ENCODE assay signal across 8 mouse cellular contexts in genomic region chr10:88304302-88304701, GRCm38 (mm10).
DNase-seq lines count a peak whose midpoint lies in the region; ATAC-seq and TF ChIP-seq lines count a peak whose summit lies in the region.

No protein-coding gene starts in this region.

- H3K9ac ChIP-seq in forebrain, postnatal 0 days: no peak overlapping the region
- no peak overlapping the region for H3K9ac ChIP-seq in hindbrain, embryonic 13.5 days

- peak; percentile 71 for ATAC-seq in forebrain, postnatal 0 days
- 0 out of 2 replicates have a peak, but pooled peaks have one; percentile 68 for ATAC-seq in hindbrain, embryonic 13.5 days (ENCODE audit: low FRiP score)

- no peaks in the 10 kb centered on the region for H3K27me3 ChIP-seq in forebrain, postnatal 0 days (ENCODE audit: insufficient read depth, low read length)
- no peaks in the 10 kb centered on the region for H3K27me3 ChIP-seq in hindbrain, embryonic 13.5 days

- H3K27ac ChIP-seq in forebrain, postnatal 0 days (ENCODE audit: low read depth, low read length): no peak overlapping the region
- H3K27ac ChIP-seq in hindbrain, embryonic 13.5 days: no peak overlapping the region

- no peak overlapping the region for H3K4me3 ChIP-seq in forebrain, postnatal 0 days (ENCODE audit: low read depth, low read length)
- no peak overlapping the region for H3K4me3 ChIP-seq in hindbrain, embryonic 13.5 days

- WGBS in forebrain, postnatal 0 days: 11% methylated on average over 4 of the region's 4 CpGs
- WGBS in hindbrain, embryonic 13.5 days: 13% methylated on average over 4 of the region's 4 CpGs

- H3K4me1 ChIP-seq in forebrain, postnatal 0 days (ENCODE audit: insufficient read depth): no peaks in the 10 kb centered on the region
- no peaks in the 10 kb centered on the region for H3K4me1 ChIP-seq in hindbrain, embryonic 13.5 days (replicated peaks)

- H3K9me3 ChIP-seq in forebrain, postnatal 0 days (ENCODE audit: low read length): no peaks in the 10 kb centered on the region
- no peaks in the 10 kb centered on the region; the same call in 1 of the 2 replicates for H3K9me3 ChIP-seq in hindbrain, embryonic 13.5 days

- H3K4me2 ChIP-seq in forebrain, postnatal 0 days (ENCODE audit: low read depth): no peak overlapping the region
- H3K4me2 ChIP-seq in hindbrain, embryonic 13.5 days: no peak overlapping the region

- peak; percentile 69 for TF ChIP-seq CTCF in forebrain, postnatal 0 days (IDR thresholded peaks at IDR 0.05; ENCODE audit: low read depth)

- no peaks in the 10 kb centered on the region for H3K36me3 ChIP-seq in forebrain, postnatal 0 days (ENCODE audit: insufficient read depth)
- H3K36me3 ChIP-seq in hindbrain, embryonic 13.5 days: no peaks in the 10 kb centered on the region

- DNase-seq in Muller cell, postnatal 12 days (ENCODE audit: inconsistent ontology term): peak; percentile 52
- peak; percentile 34 for DNase-seq in c-Kit-positive CD71-positive TER-119-negative erythroid progenitor cells, embryonic 14.5 days (ENCODE audit: low read depth)
- DNase-seq in forebrain, postnatal 0 days: peak; percentile 72
- peak; percentile 80 to 84 for DNase-seq in layer of hippocampus, postnatal 10 days (ENCODE audit: low spot score in 2 of 2)
- DNase-seq in lung, postnatal 36 days: peak; percentile 90
- DNase-seq in right cerebral cortex, postnatal 10 days (ENCODE audit: low spot score in 2 of 2): peak; percentile 56 to 77
- peak; percentile 55 to 85 for DNase-seq in urinary bladder, postnatal 4 days (ENCODE audit: low spot score in 2 of 2)

Comparison
In these comparisons a context has a peak if more than half of its experiments do, and no peak if none do; other contexts are left out.
1. DNase-seq: peak in every context shown above with its lines; median percentile 90 in lung, postnatal 36 days; 82 in layer of hippocampus, postnatal 10 days; 72 in forebrain, postnatal 0 days; 70 in urinary bladder, postnatal 4 days; 66 in right cerebral cortex, postnatal 10 days; 52 in Muller cell, postnatal 12 days; 34 in c-Kit-positive CD71-positive TER-119-negative erythroid progenitor cells, embryonic 14.5 days.